Mouse (Mus musculus): ENCODE results near the gene Dennd2c. TPM values are rescaled to one million over a fixed set of nuclear protein-coding genes. Genes with fewer than 3 reads are reported as not detected.

The Dennd2c gene
- polyA plus RNA-seq, 1 experiment from 2014 or later = 5.5 TPM

DNA sequence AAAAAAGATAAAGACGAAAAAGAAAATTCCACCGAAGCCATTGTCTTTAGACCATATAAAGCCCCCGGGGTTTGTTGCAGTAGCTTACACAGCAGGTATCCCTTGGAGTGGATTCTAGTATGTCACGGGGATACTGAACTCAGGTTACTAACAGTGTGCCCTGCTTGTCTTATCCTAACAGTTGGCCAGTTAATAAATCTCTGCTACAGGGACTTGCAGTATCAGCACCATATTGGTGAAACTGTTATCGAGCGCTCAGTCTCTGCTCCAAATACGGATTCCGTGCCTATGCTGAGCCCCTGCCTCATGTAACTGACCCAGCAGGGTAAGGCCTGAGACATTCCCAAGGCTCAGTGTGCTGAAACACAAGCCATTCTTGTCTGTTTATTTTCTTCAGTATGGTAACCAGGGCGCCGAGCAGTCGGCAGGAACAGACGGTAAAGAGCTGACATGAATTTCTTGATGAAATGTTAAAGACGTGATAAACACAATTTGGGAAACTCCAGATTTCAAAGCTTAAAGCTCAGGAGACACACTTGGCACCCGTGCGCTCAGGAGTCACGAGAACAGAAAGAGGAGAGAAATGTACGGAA lies 20.4 kb upstream of the Dennd2c start:
- H3K36me3 ChIP-seq = no peaks in the 10 kb centered on the region
- 71% methylated on average over 17 of the region's 17 CpGs for WGBS
- H3K4me1 ChIP-seq = no peaks in the 10 kb centered on the region
- H3K9ac ChIP-seq = no peak overlapping the region
- no peak overlapping the region for H3K27ac ChIP-seq
- ATAC-seq (ENCODE audit: borderline replicate concordance, extremely low read depth, low FRiP score, low TSS enrichment) = no peak
- H3K4me2 ChIP-seq = no peak overlapping the region
- no peaks in the 10 kb centered on the region for H3K27me3 ChIP-seq
- H3K9me3 ChIP-seq = no peaks in the 10 kb centered on the region
- no peak overlapping the region for H3K4me3 ChIP-seq

DNA sequence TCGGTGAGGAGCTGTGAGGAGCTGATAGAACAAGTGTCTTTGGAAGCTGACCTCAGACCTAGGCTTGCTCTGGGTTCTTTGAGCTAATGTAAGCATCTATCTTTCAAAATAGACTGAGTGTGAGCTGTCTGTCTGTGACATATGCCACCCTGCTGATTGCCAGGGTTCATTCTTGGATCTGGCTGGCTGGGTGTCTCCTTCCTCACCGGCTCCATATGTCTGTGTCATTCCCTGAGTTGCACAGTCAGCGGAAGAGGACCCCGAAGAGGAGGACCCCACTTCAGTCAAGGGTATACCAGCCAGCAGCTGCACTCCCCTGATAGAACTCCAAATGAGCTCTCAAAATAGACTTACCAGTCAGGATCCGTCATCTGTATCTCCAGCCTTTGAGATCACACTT lies 19.6 kb upstream of the Dennd2c start:
- no peak for ATAC-seq (ENCODE audit: borderline replicate concordance, extremely low read depth, low FRiP score, low TSS enrichment)
- no peak overlapping the region for H3K4me2 ChIP-seq
- 74% methylated on average over 5 of the region's 5 CpGs for WGBS

GRCm38 (mm10) chr3:103085986-103086385 lies 16.4 kb upstream of the Dennd2c start:
- Histone ChIP-seq H3K27ac (no peak overlapping the region), H3K36me3 (no peaks in the 10 kb centered on the region), H3K4me3 (no peak overlapping the region), H3K9ac (no peak overlapping the region), H3K4me2 (no peak overlapping the region), H3K4me1 (no peaks in the 10 kb centered on the region), H3K27me3 (no peaks in the 10 kb centered on the region), H3K9me3 (no peaks in the 10 kb centered on the region)
- WGBS = 68% methylated on average over 3 of the region's 3 CpGs
- no peak for ATAC-seq (ENCODE audit: borderline replicate concordance, extremely low read depth, low FRiP score, low TSS enrichment)

More for the DNA sequence above, 19.6 kb upstream of the Dennd2c start:
- H3K9me3 ChIP-seq = no peaks in the 10 kb centered on the region
- no peak overlapping the region for H3K4me3 ChIP-seq
- no peaks in the 10 kb centered on the region for H3K36me3 ChIP-seq
- no peak overlapping the region for H3K27ac ChIP-seq
- no peak overlapping the region for H3K9ac ChIP-seq
- no peaks in the 10 kb centered on the region for H3K4me1 ChIP-seq
- no peaks in the 10 kb centered on the region for H3K27me3 ChIP-seq

DNA sequence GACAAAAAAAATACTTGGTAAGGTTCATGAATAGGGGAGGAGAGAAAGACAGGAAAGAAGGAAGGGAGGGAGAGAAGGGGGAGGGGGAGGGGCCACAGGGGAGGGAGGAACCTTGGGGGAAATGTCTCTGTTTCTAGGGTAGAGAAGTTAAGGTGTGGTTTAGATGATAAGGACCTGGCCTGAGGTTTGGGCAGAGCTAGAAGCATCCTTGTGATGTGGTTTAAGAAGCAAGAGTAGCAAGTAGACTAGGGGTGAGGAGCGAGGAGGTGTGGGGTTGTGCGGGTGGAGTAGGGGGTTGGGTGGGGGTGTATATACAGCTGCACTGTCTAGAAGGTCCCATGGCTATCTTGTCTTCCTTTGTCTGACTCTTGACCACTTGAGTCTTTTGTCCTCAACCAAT lies 10.7 kb upstream of the Dennd2c start:
- ATAC-seq (ENCODE audit: borderline replicate concordance, extremely low read depth, low FRiP score, low TSS enrichment) = no peak

DNA sequence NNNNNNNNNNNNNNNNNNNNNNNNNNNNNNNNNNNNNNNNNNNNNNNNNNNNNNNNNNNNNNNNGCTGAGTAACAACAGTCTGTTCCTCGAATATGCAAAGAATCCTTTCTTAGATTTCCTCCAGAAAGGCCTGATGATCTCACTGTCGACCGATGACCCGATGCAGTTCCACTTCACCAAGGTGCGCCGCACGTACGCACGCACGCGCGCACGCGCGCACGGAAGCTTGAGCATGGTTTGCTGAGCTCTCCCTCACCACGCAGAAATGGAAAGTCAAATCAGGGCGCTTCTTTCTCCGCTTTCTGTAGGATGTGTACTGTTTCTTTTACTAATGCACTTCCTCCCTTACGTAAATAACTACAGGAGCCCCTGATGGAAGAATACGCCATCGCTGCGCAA lies 3.7 kb upstream of the Dennd2c start:
- H3K9me3 ChIP-seq = no peaks in the 10 kb centered on the region
- no peaks in the 10 kb centered on the region for H3K27me3 ChIP-seq
- no peak overlapping the region for H3K27ac ChIP-seq
- peaks cover 7% of the 10 kb centered on the region for H3K4me1 ChIP-seq
- no peak overlapping the region for H3K4me2 ChIP-seq
- 71% methylated on average over 23 of the region's 23 CpGs for WGBS
- no peak overlapping the region for H3K4me3 ChIP-seq
- H3K9ac ChIP-seq = no peak overlapping the region
- no peak for ATAC-seq (ENCODE audit: borderline replicate concordance, extremely low read depth, low FRiP score, low TSS enrichment)
- H3K36me3 ChIP-seq = no peaks in the 10 kb centered on the region

More for the DNA sequence above, 10.7 kb upstream of the Dennd2c start:
- no peak overlapping the region for H3K4me3 ChIP-seq
- no peaks in the 10 kb centered on the region for H3K9me3 ChIP-seq
- 95% methylated on average over 2 of the region's 2 CpGs for WGBS
- no peaks in the 10 kb centered on the region for H3K36me3 ChIP-seq
- H3K27ac ChIP-seq = no peak overlapping the region
- H3K27me3 ChIP-seq = no peaks in the 10 kb centered on the region
- no peaks in the 10 kb centered on the region for H3K4me1 ChIP-seq
- no peak overlapping the region for H3K4me2 ChIP-seq
- H3K9ac ChIP-seq = no peak overlapping the region

GRCm38 (mm10) chr3:103099667-103100066 lies 2.7 kb upstream of the Dennd2c start:
- ATAC-seq (ENCODE audit: borderline replicate concordance, extremely low read depth, low FRiP score, low TSS enrichment) = no peak
- H3K27me3 ChIP-seq = no peaks in the 10 kb centered on the region
- 82% methylated on average over 6 of the region's 6 CpGs for WGBS
- no peaks in the 10 kb centered on the region for H3K36me3 ChIP-seq
- H3K4me1 ChIP-seq = peaks cover 7% of the 10 kb centered on the region
- H3K27ac ChIP-seq = no peak overlapping the region
- H3K9ac ChIP-seq = no peak overlapping the region
- no peak overlapping the region for H3K4me3 ChIP-seq
- H3K9me3 ChIP-seq = no peaks in the 10 kb centered on the region
- H3K4me2 ChIP-seq = no peak overlapping the region

- WGBS = 51% methylated on average over 2 of the region's 2 CpGs
- peaks cover 7% of the 10 kb centered on the region for H3K4me1 ChIP-seq
- ATAC-seq (ENCODE audit: borderline replicate concordance, extremely low read depth, low FRiP score, low TSS enrichment) = no peak
Measured at GRCm38 (mm10) chr3:103100735-103101134, 1.7 kb upstream of the Dennd2c start.

GRCm38 (mm10) chr3:103101194-103101593 lies 1.2 kb upstream of the Dennd2c start:
- H3K9ac ChIP-seq = no peak overlapping the region
- no peak overlapping the region for H3K4me3 ChIP-seq
- H3K27ac ChIP-seq = no peak overlapping the region
- no peaks in the 10 kb centered on the region for H3K9me3 ChIP-seq
- no peak for ATAC-seq (ENCODE audit: borderline replicate concordance, extremely low read depth, low FRiP score, low TSS enrichment)
- peaks cover 7% of the 10 kb centered on the region for H3K4me1 ChIP-seq
- H3K4me2 ChIP-seq = no peak overlapping the region
- no peaks in the 10 kb centered on the region for H3K27me3 ChIP-seq
- H3K36me3 ChIP-seq = no peaks in the 10 kb centered on the region
- 52% methylated on average over 5 of the region's 5 CpGs for WGBS

More at GRCm38 (mm10) chr3:103100735-103101134, 1.7 kb upstream of the Dennd2c start:
- Histone ChIP-seq H3K4me2 (no peak overlapping the region), H3K36me3 (no peaks in the 10 kb centered on the region), H3K27me3 (no peaks in the 10 kb centered on the region), H3K4me3 (no peak overlapping the region), H3K9ac (no peak overlapping the region), H3K27ac (no peak overlapping the region), H3K9me3 (no peaks in the 10 kb centered on the region)

DNA sequence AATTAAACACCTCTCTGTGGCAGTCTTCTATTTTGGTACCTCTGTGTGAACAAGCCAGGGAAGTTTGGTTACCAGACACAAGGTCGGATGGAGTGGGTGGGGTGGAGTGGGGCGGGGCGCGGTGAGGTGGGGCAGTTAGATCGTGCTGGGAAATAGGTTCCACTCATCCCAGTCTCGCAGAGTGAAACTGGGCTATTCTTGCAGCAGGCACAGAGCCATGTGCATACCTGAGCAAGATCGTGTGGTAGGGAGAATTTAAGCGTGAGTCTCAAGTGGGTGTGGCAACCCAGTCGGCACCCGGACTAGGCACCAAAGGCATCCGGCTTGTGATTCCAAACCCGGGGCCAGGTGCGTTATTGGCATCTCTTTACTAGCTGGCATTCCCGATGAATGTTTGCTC lies 495 bp upstream of the Dennd2c start:
- Histone ChIP-seq H3K9ac (peak overlapping the region; percentile 61), H3K9me3 (no peaks in the 10 kb centered on the region), H3K4me2 (peak overlapping the region; percentile 97), H3K27ac (peak overlapping the region; percentile 88), H3K36me3 (no peaks in the 10 kb centered on the region), H3K4me3 (peak overlapping the region; percentile 89), H3K27me3 (no peaks in the 10 kb centered on the region), H3K4me1 (peaks cover 7% of the 10 kb centered on the region)
- ATAC-seq (ENCODE audit: borderline replicate concordance, extremely low read depth, low FRiP score, low TSS enrichment) = peak; percentile 35
- WGBS = 3% methylated on average over 14 of the region's 14 CpGs

GRCm38 (mm10) chr3:103107565-103108240 lies 5.3 kb downstream of the Dennd2c start:
- Histone ChIP-seq H3K9ac (no peak overlapping the region), H3K9me3 (no peaks in the 10 kb centered on the region), H3K4me2 (no peak overlapping the region), H3K27me3 (no peaks in the 10 kb centered on the region), H3K36me3 (no peaks in the 10 kb centered on the region), H3K27ac (no peak overlapping the region), H3K4me1 (0 out of 2 replicates have a peak, but pooled peaks cover 2% of the 10 kb centered on the region), H3K4me3 (no peak overlapping the region)
- ATAC-seq (ENCODE audit: borderline replicate concordance, extremely low read depth, low FRiP score, low TSS enrichment) = no peak
- 84% methylated on average over 7 of the region's 7 CpGs for WGBS

DNA sequence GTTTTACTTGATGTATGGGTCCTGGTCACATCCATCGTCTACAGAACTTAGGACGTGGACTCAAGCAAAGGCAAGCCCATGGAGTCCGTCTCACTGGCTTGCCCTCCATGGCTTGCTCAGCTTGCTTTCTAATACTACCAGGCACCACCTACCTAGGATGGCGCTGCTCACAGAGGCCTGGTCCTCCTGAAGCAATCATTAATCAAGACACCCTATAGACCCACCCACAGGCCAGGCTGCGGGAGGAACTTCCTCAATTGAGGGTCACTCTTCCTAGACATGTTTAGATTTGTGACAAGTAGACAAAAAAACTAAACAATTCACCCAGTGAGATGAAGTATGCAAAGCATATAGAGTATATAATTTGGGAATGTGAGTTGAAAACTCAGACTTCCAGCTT lies 9.8 kb downstream of the Dennd2c start:
- H3K9ac ChIP-seq = no peak overlapping the region
- no peak for ATAC-seq (ENCODE audit: borderline replicate concordance, extremely low read depth, low FRiP score, low TSS enrichment)
- H3K27me3 ChIP-seq = no peaks in the 10 kb centered on the region
- H3K9me3 ChIP-seq = no peaks in the 10 kb centered on the region
- H3K36me3 ChIP-seq = no peaks in the 10 kb centered on the region
- H3K4me2 ChIP-seq = no peak overlapping the region
- H3K4me3 ChIP-seq = no peak overlapping the region
- WGBS = 61% methylated on average over 5 of the region's 5 CpGs
- H3K4me1 ChIP-seq = 0 out of 2 replicates have a peak, but pooled peaks cover 2% of the 10 kb centered on the region
- H3K27ac ChIP-seq = no peak overlapping the region

DNA sequence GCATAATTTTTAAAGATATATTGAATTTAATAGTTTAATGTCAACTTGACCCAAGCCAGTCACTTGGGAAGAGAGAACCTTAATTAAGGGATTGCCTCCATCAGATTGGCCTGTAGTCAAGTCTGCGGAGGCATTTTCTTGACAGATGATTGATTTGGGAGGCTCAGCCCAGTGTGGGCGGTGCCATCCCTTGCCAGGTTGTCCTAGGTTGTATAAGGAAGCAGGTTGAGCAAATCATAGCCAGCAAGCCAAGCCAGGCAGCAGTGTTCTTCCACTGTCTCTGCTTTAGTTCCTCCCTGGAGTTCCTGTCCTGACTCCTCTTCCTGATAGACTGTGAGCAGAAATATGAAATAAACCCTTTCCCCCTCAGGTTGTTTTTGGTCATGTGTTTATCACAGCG lies 21.2 kb downstream of the Dennd2c start:
- H3K27me3 ChIP-seq = no peaks in the 10 kb centered on the region
- no peak overlapping the region for H3K4me2 ChIP-seq
- ATAC-seq (ENCODE audit: borderline replicate concordance, extremely low read depth, low FRiP score, low TSS enrichment) = no peak
- no peak overlapping the region for H3K4me3 ChIP-seq
- H3K9ac ChIP-seq = no peak overlapping the region
- H3K36me3 ChIP-seq = no peaks in the 10 kb centered on the region
- H3K4me1 ChIP-seq = 0 out of 2 replicates have a peak, but pooled peaks cover 3% of the 10 kb centered on the region
- no peak overlapping the region for H3K27ac ChIP-seq
- H3K9me3 ChIP-seq = no peaks in the 10 kb centered on the region
- WGBS = 74% methylated on average over 3 of the region's 3 CpGs
